Mouse (Mus musculus) MEL (cell line): ENCODE data around the gene Aes. TPM values are rescaled to one million over a fixed set of nuclear protein-coding genes. Genes with fewer than 3 reads are reported as not detected.

Experiments
- CTCF ChIP-seq, 3 experiments: IDR thresholded peaks in 2 of 3; conservative IDR thresholded peaks in 1 of 3; 2 replicates each; pipeline ENCODE4 v1.5.1; 2011 to 2012; ENCODE audit warnings: low read length in 3 of 3, low read depth in 2 of 3, mild to moderate bottlenecking in 2 of 3, improper control_type of control experiment in 1 of 3, inconsistent platforms in 1 of 3, mixed read lengths in 1 of 3, moderate library complexity in 1 of 3; ENCODE audit not compliant: control insufficient read depth in 1 of 3, insufficient read depth in 1 of 3, poor library complexity in 1 of 3, severe bottlenecking in 1 of 3
- MAFK ChIP-seq: IDR thresholded peaks from 2 replicates; pipeline ENCODE4 v1.6.1; 2011; ENCODE audit warnings: low read depth, mild to moderate bottlenecking, low read length, improper control_type of control experiment, borderline replicate concordance
- MAZ ChIP-seq: IDR thresholded peaks from 2 replicates; pipeline ENCODE4 v1.6.1; 2012; ENCODE audit warnings: low read depth, mild to moderate bottlenecking, inconsistent platforms, low read length, improper control_type of control experiment
- USF2 ChIP-seq, 2 experiments: IDR thresholded peaks; 2 replicates each; pipeline ENCODE4 v1.6.1; 2011 to 2012; ENCODE audit warnings: improper control_type of control experiment in 2 of 2, low read length in 2 of 2, borderline replicate concordance in 1 of 2, inconsistent platforms in 1 of 2, low read depth in 1 of 2, mild to moderate bottlenecking in 1 of 2; ENCODE audit not compliant: insufficient read depth in 1 of 2
- polyA plus RNA-seq, 2 experiments: library from polyadenylated mRNA; stranded (reverse) in 1 of 2; unstranded in 1 of 2; fragments of >175 nt in 1 of 2; fragments of >200 nt in 1 of 2; gene quantifications; 2 replicates each; pipeline versions ENCODE4 v1.2.1 to v1.2.4; 2012; ENCODE audit warnings: low replicate concordance in 2 of 2, low read depth in 1 of 2; ENCODE audit not compliant: insufficient read length in 2 of 2, insufficient read depth in 1 of 2, missing spikeins in 1 of 2
- total RNA-seq: library from RNA; depleted of rRNA; stranded (reverse); fragments of 300-350 nt; gene quantifications from 2 replicates; pipeline ENCODE4 v1.2.3, GENCODE M21; 2012; rRNA removed

Aes gene
- total and polyA plus RNA-seq, 3 experiments: 197 to 355 TPM; not detected in 1

DNA sequence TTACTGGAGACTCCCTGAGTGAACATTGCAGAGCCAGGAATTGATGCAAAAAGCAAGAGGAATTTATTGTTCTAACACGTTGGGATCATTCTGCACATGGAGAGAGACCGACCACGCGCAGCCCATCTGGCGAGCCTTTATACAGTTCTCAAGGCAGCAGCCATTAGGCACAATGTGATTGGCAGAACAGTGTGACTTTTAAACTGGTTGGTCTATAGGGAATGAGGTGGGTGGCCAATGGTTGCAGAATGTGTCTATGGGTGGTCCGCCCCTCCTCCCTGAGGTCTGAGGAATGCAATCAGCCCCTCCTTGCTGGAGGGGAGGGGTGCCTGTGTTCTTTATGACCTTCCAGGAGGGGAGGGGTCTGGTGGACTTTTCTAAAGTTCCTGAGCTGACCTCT is 56.2 kb downstream of the Aes start (continued):
- TF ChIP-seq USF2 (IDR thresholded peaks at IDR 0.05; ENCODE audit: borderline replicate concordance in 1 of 2, insufficient read depth in 1 of 2, low read depth in 1 of 2, low read length in 2 of 2) (no peak), CTCF (IDR thresholded peaks at IDR 0.05 in 2 of 3, conservative IDR thresholded peaks at IDR 0.05 in 1 of 3; ENCODE audit: control insufficient read depth in 1 of 3, insufficient read depth in 1 of 3, low read depth in 2 of 3, low read length in 3 of 3, poor library complexity in 1 of 3, severe bottlenecking in 1 of 3) (no peak), MAZ (no peak), MAFK (no peak)

Other genes with a start within 250 kb of the Aes start
- 43.5 and 47.6 TPM in 2 replicates for gene Cactin, start 238.4 kb upstream of the Aes start, total RNA-seq
- gene Cactin, start 238.4 kb upstream of the Aes start, polyA plus RNA-seq: 10 to 100 TPM in 1 of 2 experiments, not detected in 1; 66.8 TPM
- gene Tbxa2r, start 230.8 kb upstream of the Aes start, total RNA-seq: 0.13 TPM in 1 of 2 replicates, not detected in the other
- gene Tbxa2r, start 230.8 kb upstream of the Aes start, polyA plus RNA-seq: under 1 TPM in 1 of 2 experiments, not detected in 1; 0.31 TPM
- not detected in 2 replicates for gene Gipc3, start 216.2 kb upstream of the Aes start, total RNA-seq
- not detected for gene Gipc3, start 216.2 kb upstream of the Aes start, polyA plus RNA-seq
- gene Hmg20b, start 209.0 kb upstream of the Aes start, total RNA-seq: 22.8 and 27.0 TPM in 2 replicates
- gene Hmg20b, start 209.0 kb upstream of the Aes start, polyA plus RNA-seq: 10 to 100 TPM in 1 of 2 experiments, not detected in 1; 92.7 TPM
- 17.9 and 29.0 TPM in 2 replicates for gene Mfsd12, start 202.0 kb upstream of the Aes start, total RNA-seq
- 10 to 100 TPM in 1 of 2 experiments, not detected in 1; 22.5 TPM for gene Mfsd12, start 202.0 kb upstream of the Aes start, polyA plus RNA-seq
- gene 4930404N11Rik, start 193.7 kb upstream of the Aes start, total RNA-seq: 6.7 and 12.1 TPM in 2 replicates
- gene 4930404N11Rik, start 193.7 kb upstream of the Aes start, polyA plus RNA-seq: 1 to 10 TPM in 1 of 2 experiments, not detected in 1; 3.1 TPM
- 20.7 and 24.7 TPM in 2 replicates for gene Fzr1, start 181.0 kb upstream of the Aes start, total RNA-seq
- 100 to 1,000 TPM in 1 of 2 experiments, not detected in 1; 115 TPM for gene Fzr1, start 181.0 kb upstream of the Aes start, polyA plus RNA-seq
- gene Dohh, start 175.1 kb upstream of the Aes start, total RNA-seq: 153 and 157 TPM in 2 replicates
- 100 to 1,000 TPM in 1 of 2 experiments, not detected in 1; 145 TPM for gene Dohh, start 175.1 kb upstream of the Aes start, polyA plus RNA-seq
- 0.46 and 0.62 TPM in 2 replicates for gene Gm48551, start 175.0 kb upstream of the Aes start, total RNA-seq
- 1 to 10 TPM in 1 of 2 experiments, not detected in 1; 2.6 TPM for gene Gm48551, start 175.0 kb upstream of the Aes start, polyA plus RNA-seq
- gene Gm48552, start 170.5 kb upstream of the Aes start, total RNA-seq: 0.49 and 0.89 TPM in 2 replicates
- gene Gm48552, start 170.5 kb upstream of the Aes start, polyA plus RNA-seq: 1 to 10 TPM in 1 of 2 experiments, not detected in 1; 1.2 TPM
- 6.5 and 6.7 TPM in 2 replicates for gene Smim24, start 166.4 kb upstream of the Aes start, total RNA-seq
- 10 to 100 TPM in 1 of 2 experiments, not detected in 1; 29.5 TPM for gene Smim24, start 166.4 kb upstream of the Aes start, polyA plus RNA-seq
- gene Nfic, start 103.9 kb upstream of the Aes start, total RNA-seq: 2.0 and 3.6 TPM in 2 replicates
- gene Nfic, start 103.9 kb upstream of the Aes start, polyA plus RNA-seq: 1 to 10 TPM in 1 of 2 experiments, not detected in 1; 9.7 TPM
- gene Celf5, start 76.8 kb upstream of the Aes start, total RNA-seq: 0.03 and 0.08 TPM in 2 replicates
- gene Celf5, start 76.8 kb upstream of the Aes start, polyA plus RNA-seq: under 1 TPM in 1 of 2 experiments, not detected in 1; 0.38 TPM
- gene Ncln, start 63.1 kb upstream of the Aes start, total RNA-seq: 120 and 136 TPM in 2 replicates
- gene Ncln, start 63.1 kb upstream of the Aes start, polyA plus RNA-seq: 100 to 1,000 TPM; 215 to 276 TPM
- gene S1pr4, start 59.4 kb upstream of the Aes start, total RNA-seq: 1.7 and 2.1 TPM in 2 replicates
- 1 to 10 TPM in 1 of 2 experiments, not detected in 1; 1.6 TPM for gene S1pr4, start 59.4 kb upstream of the Aes start, polyA plus RNA-seq
- gene Gna15, start 35.3 kb upstream of the Aes start, total RNA-seq: 28.2 and 33.0 TPM in 2 replicates
- gene Gna15, start 35.3 kb upstream of the Aes start, polyA plus RNA-seq: 100 to 1,000 TPM in 1 of 2 experiments, 10 to 100 TPM in 1; 23.0 to 142 TPM
- 12.2 and 14.1 TPM in 2 replicates for gene Gna11, start 14.3 kb upstream of the Aes start, total RNA-seq
- gene Gna11, start 14.3 kb upstream of the Aes start, polyA plus RNA-seq: 10 to 100 TPM in 1 of 2 experiments, not detected in 1; 18.4 TPM
- 0.19 and 0.75 TPM in 2 replicates for gene Tle2, start 15.1 kb downstream of the Aes start, total RNA-seq
- 1 to 10 TPM in 1 of 2 experiments, not detected in 1; 2.4 TPM for gene Tle2, start 15.1 kb downstream of the Aes start, polyA plus RNA-seq
- 16.9 and 17.3 TPM in 2 replicates for gene Tle6, start 41.6 kb downstream of the Aes start, total RNA-seq
- gene Tle6, start 41.6 kb downstream of the Aes start, polyA plus RNA-seq: 10 to 100 TPM in 1 of 2 experiments, not detected in 1; 31.9 TPM
- gene BC025920, start 46.8 kb downstream of the Aes start, total RNA-seq: 0.98 and 1.1 TPM in 2 replicates
- 1 to 10 TPM in 1 of 2 experiments, not detected in 1; 1.7 TPM for gene BC025920, start 46.8 kb downstream of the Aes start, polyA plus RNA-seq
- 8.2 and 10.5 TPM in 2 replicates for gene Sirt6, start 68.3 kb downstream of the Aes start, total RNA-seq
- 10 to 100 TPM in 1 of 2 experiments, not detected in 1; 38.2 TPM for gene Sirt6, start 68.3 kb downstream of the Aes start, polyA plus RNA-seq
- gene Ankrd24, start 69.1 kb downstream of the Aes start, total RNA-seq: 3.2 and 4.5 TPM in 2 replicates
- 10 to 100 TPM in 1 of 2 experiments, not detected in 1; 14.6 TPM for gene Ankrd24, start 69.1 kb downstream of the Aes start, polyA plus RNA-seq
- 3.5 and 3.9 TPM in 2 replicates for gene Gm10778, start 89.6 kb downstream of the Aes start, total RNA-seq
- gene Gm10778, start 89.6 kb downstream of the Aes start, polyA plus RNA-seq: 1 to 10 TPM in 1 of 2 experiments, not detected in 1; 2.0 TPM
- 4.2 and 4.9 TPM in 2 replicates for gene Zfp433, start 145.3 kb downstream of the Aes start, total RNA-seq
- 1 to 10 TPM in 1 of 2 experiments, not detected in 1; 3.0 TPM for gene Zfp433, start 145.3 kb downstream of the Aes start, polyA plus RNA-seq
- not detected in 2 replicates for gene Gm3055, start 211.7 kb downstream of the Aes start, total RNA-seq
- not detected for gene Gm3055, start 211.7 kb downstream of the Aes start, polyA plus RNA-seq